Mouse (Mus musculus) thymus, postnatal 25 days (tissue): ENCODE results near the gene Tspo2.
"Not testable (repeated sequence)": the region's sequence is repeated elsewhere in the genome, so short reads cannot be mapped to it uniquely, and the experiment has no call there.

Experiments
- DNase-seq: peaks from one replicate; pipeline ENCODE4 v3.0.0; 2022

Gene Tspo2

GRCm38 (mm10) chr17:48451353-48451675, at the start of gene Tspo2:
TSS of gene Tspo2 (minus strand) at chr17:48451522.
- DNase-seq = no peak

GRCm38 (mm10) chr17:48500846-48501445, 49.6 kb upstream of the Tspo2 start:
- no peak for DNase-seq

- DNase-seq = no peak
These were observed 46.7 kb upstream of the Tspo2 start for GRCm38 (mm10) chr17:48497986-48498385.

- DNase-seq = no peak
These were observed 42.7 kb upstream of the Tspo2 start for GRCm38 (mm10) chr17:48493986-48494385.

GRCm38 (mm10) chr17:48493582-48493981, 42.3 kb upstream of the Tspo2 start:
- no peak for DNase-seq

- DNase-seq = no peak
These were observed 41.3 kb upstream of the Tspo2 start for GRCm38 (mm10) chr17:48492621-48493020.

- DNase-seq = no peak
These were observed 38.1 kb upstream of the Tspo2 start for GRCm38 (mm10) chr17:48489466-48489865.

GRCm38 (mm10) chr17:48484191-48484590, 32.9 kb upstream of the Tspo2 start:
- no peak for DNase-seq

GRCm38 (mm10) chr17:48483764-48484163, 32.4 kb upstream of the Tspo2 start:
- no peak for DNase-seq

- no peak for DNase-seq
These were observed 28.6 kb upstream of the Tspo2 start for GRCm38 (mm10) chr17:48479952-48480351.

GRCm38 (mm10) chr17:48475444-48475843, 24.1 kb upstream of the Tspo2 start:
- DNase-seq = no peak

- not testable (repeated sequence) for DNase-seq
These were observed 23.0 kb upstream of the Tspo2 start for GRCm38 (mm10) chr17:48474282-48474681.

- DNase-seq = peak; percentile 83
These were observed 16.3 kb upstream of the Tspo2 start for GRCm38 (mm10) chr17:48467395-48468231.

GRCm38 (mm10) chr17:48466769-48467394, 15.6 kb upstream of the Tspo2 start:
- DNase-seq = peak; percentile 41

GRCm38 (mm10) chr17:48463391-48463790, 12.1 kb upstream of the Tspo2 start:
- peak; percentile 23 for DNase-seq

GRCm38 (mm10) chr17:48462096-48462495, 10.8 kb upstream of the Tspo2 start:
- peak; percentile 82 for DNase-seq

GRCm38 (mm10) chr17:48457971-48458653, 6.8 kb upstream of the Tspo2 start:
- DNase-seq = no peak

- DNase-seq = no peak
These were observed 4.6 kb upstream of the Tspo2 start for GRCm38 (mm10) chr17:48455955-48456354.

GRCm38 (mm10) chr17:48454688-48455087, 3.4 kb upstream of the Tspo2 start, which contains the start of gene Unc5cl:
TSS of gene Unc5cl (plus strand) at chr17:48454901.
- DNase-seq = no peak

- DNase-seq = no peak
These were observed 2.9 kb upstream of the Tspo2 start for GRCm38 (mm10) chr17:48454190-48454589.

GRCm38 (mm10) chr17:48453489-48453888, 2.2 kb upstream of the Tspo2 start:
- no peak for DNase-seq

GRCm38 (mm10) chr17:48451753-48452444, 577 bp upstream of the Tspo2 start:
- no peak for DNase-seq
